Mouse (Mus musculus) liver, embryonic 15.5 days (tissue): Measurements from ENCODE around the gene Park7. TPM values are rescaled to one million over a fixed set of nuclear protein-coding genes. Genes with fewer than 3 reads are reported as not detected.
"Not testable (repeated sequence)": the region's sequence is repeated elsewhere in the genome, so short reads cannot be mapped to it uniquely, and the experiment has no call there.

Experiments used
- ATAC-seq: fragments of 200-750 bp; cut with Nextera tagmentation; 2 replicates; pipeline ENCODE4 v1.8.0; 2017; ENCODE audit warnings: moderate number of reproducible peaks, mild to moderate bottlenecking, moderate library complexity; ENCODE audit not compliant: insufficient read depth
- H3K27ac ChIP-seq: fragments of 300-500 bp; sonication (generic); replicated peaks from 2 replicates; pipeline ENCODE4 v1.5.1; 2015; ENCODE audit warnings: mild to moderate bottlenecking, inconsistent platforms
- H3K27me3 ChIP-seq: fragments of 300-500 bp; sonication (generic); 2 replicates; pipeline ENCODE4 v1.6.1; 2015; ENCODE audit warnings: mild to moderate bottlenecking, inconsistent platforms
- H3K36me3 ChIP-seq: fragments of 300-500 bp; sonication (generic); replicated peaks from 2 replicates; pipeline ENCODE4 v1.6.1; 2015; ENCODE audit warnings: moderate library complexity, mild to moderate bottlenecking, inconsistent platforms
- H3K4me1 ChIP-seq: fragments of 300-500 bp; sonication (generic); replicated peaks from 2 replicates; pipeline ENCODE4 v1.6.1; 2015; ENCODE audit warnings: inconsistent platforms
- H3K4me2 ChIP-seq: fragments of 300-500 bp; sonication (generic); 2 replicates; pipeline ENCODE4 v1.6.1; 2015; ENCODE audit warnings: moderate library complexity, mild to moderate bottlenecking, inconsistent platforms
- H3K4me3 ChIP-seq: fragments of 300-500 bp; sonication (generic); replicated peaks from 2 replicates; pipeline ENCODE4 v1.5.1; 2015; ENCODE audit warnings: mild to moderate bottlenecking, inconsistent platforms
- H3K9ac ChIP-seq: fragments of 300-500 bp; sonication (generic); 2 replicates; pipeline ENCODE4 v1.6.1; 2015; ENCODE audit warnings: moderate library complexity, mild to moderate bottlenecking, inconsistent platforms
- H3K9me3 ChIP-seq: fragments of 300-500 bp; sonication (generic); replicated peaks from 2 replicates; pipeline ENCODE4 v1.6.1; 2016; ENCODE audit warnings: inconsistent platforms
- WGBS: fragments of 180-500 bp; shearing (Covaris S2); methylation state at CpG from one replicate; pipeline ENCODE4 v1.1.7; 2015; ENCODE audit warnings: mixed read lengths; ENCODE audit not compliant: insufficient replicate concordance; 5-methylcytosine and 5-hydroxymethylcytosine counted together
- polyA plus RNA-seq: library from polyadenylated mRNA; unstranded; fragments of >200 nt; fragmentation: Nextera tagmentation; extraction: Ambion mirVana; gene quantifications from 2 replicates; pipeline ENCODE4 v1.2.1, GENCODE M21; 2015

The Park7 gene
- polyA plus RNA-seq, 1 experiment from 2014 or later, result 203 TPM

DNA sequence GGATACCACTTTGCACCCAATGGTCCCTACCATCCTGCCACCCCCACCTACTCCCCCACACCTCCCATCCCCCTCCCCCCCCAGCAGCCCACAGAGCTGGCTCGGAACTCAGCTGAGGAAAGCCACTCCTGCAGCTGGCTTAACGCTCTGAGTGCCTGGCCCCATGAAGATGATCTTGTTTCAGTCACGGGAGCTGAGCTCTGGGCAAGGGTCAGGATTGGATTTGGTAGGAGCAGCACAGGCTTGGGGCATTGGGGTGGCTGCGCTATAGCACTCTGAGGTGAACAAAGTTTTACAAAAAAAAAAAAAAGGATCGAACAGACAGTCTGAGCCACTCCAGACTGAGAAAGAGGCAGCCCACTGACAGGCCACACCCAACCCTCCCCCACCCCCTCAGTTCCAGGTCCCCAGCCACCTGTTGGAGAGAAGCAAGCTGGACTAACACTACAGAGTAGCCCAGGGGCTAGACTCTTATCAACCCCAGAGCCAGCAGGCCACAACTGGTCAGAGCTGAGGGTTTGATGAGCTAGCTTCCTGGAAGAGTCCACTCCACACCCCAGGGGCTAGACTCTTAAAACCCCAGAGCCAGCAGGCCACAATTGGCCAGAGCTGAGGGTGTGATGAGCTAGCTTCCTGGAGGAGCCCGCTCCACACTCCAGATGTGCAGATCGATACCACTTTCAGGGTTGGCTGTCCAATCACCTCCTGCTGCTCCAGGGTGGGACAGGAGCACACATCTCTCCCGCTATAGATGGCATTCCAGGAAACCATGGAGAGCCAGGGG, 19.3 kb downstream of the Park7 start:
- H3K27me3 ChIP-seq, result no peaks in the 10 kb centered on the region
- 0 out of 2 replicates have a peak, but pooled peaks have one; percentile 21 for ATAC-seq
- H3K9me3 ChIP-seq, result no peaks in the 10 kb centered on the region
- peaks cover 24% of the 10 kb centered on the region for H3K4me1 ChIP-seq
- H3K4me2 ChIP-seq, result no peak overlapping the region
- peaks cover 36% of the 10 kb centered on the region for H3K36me3 ChIP-seq
- no peak overlapping the region for H3K27ac ChIP-seq
- WGBS, result 45% methylated on average over 8 of the region's 8 CpGs
- H3K9ac ChIP-seq, result no peak overlapping the region
- no peak overlapping the region for H3K4me3 ChIP-seq

DNA sequence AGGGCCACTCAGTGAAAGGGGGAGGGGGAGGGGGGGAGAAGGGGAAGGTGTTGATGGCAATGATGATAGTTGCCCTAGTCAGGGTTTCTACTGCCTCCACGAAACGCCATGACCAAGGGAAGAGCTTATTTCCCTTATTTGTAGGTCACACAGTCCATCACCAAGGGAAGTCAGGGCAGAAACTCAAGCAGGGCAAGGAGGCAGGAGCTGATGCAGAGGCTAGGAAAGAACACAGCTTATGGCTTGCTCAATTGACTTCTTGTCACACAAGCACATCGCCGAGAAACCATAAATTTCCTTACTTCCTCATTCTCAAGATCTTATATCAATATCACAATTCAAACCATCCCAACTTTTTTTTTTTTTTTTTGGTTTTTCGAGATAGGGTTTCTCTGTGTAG, 22.9 kb downstream of the Park7 start:
- H3K27me3 ChIP-seq, result no peaks in the 10 kb centered on the region
- H3K4me1 ChIP-seq, result peaks cover 23% of the 10 kb centered on the region
- H3K9ac ChIP-seq, result no peak overlapping the region
- ATAC-seq, result no peak
- no peak overlapping the region for H3K4me2 ChIP-seq
- H3K4me3 ChIP-seq, result no peak overlapping the region
- peaks cover 5% of the 10 kb centered on the region; the same call in 1 of the 2 replicates for H3K36me3 ChIP-seq
- H3K9me3 ChIP-seq, result no peaks in the 10 kb centered on the region
- 17% methylated on average over 5 of the region's 5 CpGs for WGBS
- no peak overlapping the region for H3K27ac ChIP-seq

DNA sequence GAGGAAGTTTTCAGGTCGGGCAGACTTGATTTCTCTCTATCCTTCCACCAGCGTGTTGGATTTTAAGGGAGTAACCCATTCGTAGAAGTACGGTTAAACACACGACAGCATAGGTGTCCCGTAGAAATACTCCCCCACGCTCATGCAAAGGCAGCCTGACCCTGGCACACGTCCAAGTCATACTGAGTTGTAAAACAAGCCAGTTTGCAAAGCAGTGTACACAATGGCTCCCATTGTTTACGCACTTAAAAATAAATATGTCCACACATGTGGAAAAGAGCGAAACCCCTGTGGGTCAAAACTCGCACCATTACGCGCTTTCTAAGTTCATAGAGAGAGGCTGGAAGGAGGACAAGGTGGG, 24.3 kb downstream of the Park7 start:
- Histone ChIP-seq H3K4me3 (no peak overlapping the region), H3K4me1 (peaks cover 14% of the 10 kb centered on the region), H3K4me2 (peak overlapping the region; percentile 29; the same call in 1 of the 2 replicates), H3K27me3 (no peaks in the 10 kb centered on the region), H3K9ac (no peak overlapping the region), H3K9me3 (no peaks in the 10 kb centered on the region), H3K27ac (peak overlapping the region; percentile 64), H3K36me3 (no peaks in the 10 kb centered on the region)
- 72% methylated on average over 13 of the region's 13 CpGs for WGBS
- ATAC-seq, result no peak

DNA sequence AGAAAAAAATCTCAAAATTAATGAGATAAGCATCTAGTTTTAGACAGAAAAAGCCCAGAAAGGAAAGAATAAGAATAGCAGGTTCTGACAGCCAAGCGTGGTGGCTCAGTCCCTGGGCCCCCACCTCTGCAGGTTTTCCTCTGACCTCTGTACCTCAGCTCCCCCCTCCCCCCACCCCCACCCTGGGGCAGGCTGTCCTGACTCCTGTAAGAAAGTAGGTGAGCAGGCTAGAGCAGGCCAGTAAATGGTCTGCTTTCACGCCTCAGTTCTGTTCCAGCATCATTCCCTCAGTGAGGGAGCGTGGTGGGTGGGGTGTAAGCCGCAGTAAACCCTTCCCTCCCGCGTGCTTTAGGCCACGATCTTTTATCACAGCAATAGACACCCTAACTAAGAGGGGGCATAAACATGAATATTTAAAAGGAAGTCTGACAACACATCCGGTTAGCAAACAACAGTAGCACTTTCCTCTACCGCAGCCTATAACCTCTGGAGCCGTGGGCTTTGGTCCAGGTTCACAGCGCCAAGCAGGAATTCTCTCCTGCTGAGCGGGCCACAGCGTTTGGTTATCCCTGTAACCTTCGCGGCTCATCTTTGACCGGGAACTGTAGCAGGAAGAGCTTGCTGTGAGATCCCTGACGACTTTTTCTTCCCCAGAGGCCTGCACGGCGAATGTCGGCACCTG, 24.8 kb downstream of the Park7 start:
- 48% methylated on average over 20 of the region's 20 CpGs for WGBS
- no peak for ATAC-seq
- H3K4me1 ChIP-seq, result peaks cover 12% of the 10 kb centered on the region
- no peaks in the 10 kb centered on the region for H3K27me3 ChIP-seq
- no peaks in the 10 kb centered on the region for H3K9me3 ChIP-seq
- no peaks in the 10 kb centered on the region for H3K36me3 ChIP-seq
- H3K4me2 ChIP-seq, result peak overlapping the region; percentile 29; the same call in 1 of the 2 replicates
- no peak overlapping the region for H3K9ac ChIP-seq
- no peak overlapping the region for H3K4me3 ChIP-seq
- peak overlapping the region; percentile 64 for H3K27ac ChIP-seq

DNA sequence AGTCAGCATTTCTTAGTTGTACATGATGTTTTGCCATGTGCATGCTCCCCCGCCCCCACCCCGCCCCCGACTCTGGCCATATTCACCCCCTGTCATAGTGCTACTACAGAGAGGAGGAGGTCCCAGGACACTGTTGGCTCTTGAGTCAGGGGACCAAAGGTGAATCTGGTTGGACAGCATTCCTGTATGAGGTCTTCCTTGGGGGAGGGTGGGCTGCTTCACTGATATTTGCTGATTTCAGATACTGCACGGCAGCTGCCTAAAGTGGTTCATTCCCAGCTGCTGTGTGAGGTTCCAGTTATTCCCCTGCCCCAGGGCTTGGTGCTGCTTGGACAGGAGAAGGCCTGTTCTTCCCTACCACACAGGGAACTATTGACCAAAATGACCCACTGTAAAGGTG, 25.7 kb downstream of the Park7 start:
- no peak overlapping the region for H3K9ac ChIP-seq

DNA sequence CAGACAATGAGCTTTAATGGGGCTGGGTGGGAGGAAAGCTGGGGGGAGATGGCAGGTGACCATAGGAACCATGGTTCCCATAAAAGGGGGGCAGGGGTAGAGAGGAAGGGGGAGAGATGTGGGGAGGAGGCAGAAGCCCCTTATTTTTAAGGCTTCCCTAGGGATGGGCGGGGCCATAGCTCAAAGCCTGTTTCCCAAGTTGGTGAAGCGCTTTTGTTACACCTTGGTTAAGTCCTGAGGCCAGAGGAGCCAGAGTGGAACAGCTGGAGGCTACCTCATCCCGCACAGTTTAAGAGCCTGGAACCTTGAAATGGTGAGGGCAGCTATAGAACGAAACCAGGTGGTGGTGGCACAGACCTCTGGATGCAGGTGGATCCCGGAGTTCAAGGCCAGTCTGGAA, 26.3 kb downstream of the Park7 start:
- Histone ChIP-seq H3K36me3 (no peaks in the 10 kb centered on the region), H3K4me1 (peaks cover 11% of the 10 kb centered on the region), H3K27ac (no peak overlapping the region), H3K9me3 (no peaks in the 10 kb centered on the region), H3K4me3 (no peak overlapping the region), H3K4me2 (no peak overlapping the region), H3K27me3 (no peaks in the 10 kb centered on the region), H3K9ac (no peak overlapping the region)
- ATAC-seq, result no peak
- WGBS, result 66% methylated on average over 5 of the region's 5 CpGs

More for the DNA sequence above, 25.7 kb downstream of the Park7 start:
- Histone ChIP-seq H3K4me3 (no peak overlapping the region), H3K27me3 (no peaks in the 10 kb centered on the region), H3K27ac (peak overlapping the region; percentile 33; the same call in 1 of the 2 replicates), H3K4me2 (no peak overlapping the region), H3K9me3 (no peaks in the 10 kb centered on the region), H3K4me1 (peaks cover 11% of the 10 kb centered on the region), H3K36me3 (no peaks in the 10 kb centered on the region)
- no peak; the same call in 1 of the 2 replicates for ATAC-seq
- 69% methylated on average over 4 of the region's 4 CpGs for WGBS

DNA sequence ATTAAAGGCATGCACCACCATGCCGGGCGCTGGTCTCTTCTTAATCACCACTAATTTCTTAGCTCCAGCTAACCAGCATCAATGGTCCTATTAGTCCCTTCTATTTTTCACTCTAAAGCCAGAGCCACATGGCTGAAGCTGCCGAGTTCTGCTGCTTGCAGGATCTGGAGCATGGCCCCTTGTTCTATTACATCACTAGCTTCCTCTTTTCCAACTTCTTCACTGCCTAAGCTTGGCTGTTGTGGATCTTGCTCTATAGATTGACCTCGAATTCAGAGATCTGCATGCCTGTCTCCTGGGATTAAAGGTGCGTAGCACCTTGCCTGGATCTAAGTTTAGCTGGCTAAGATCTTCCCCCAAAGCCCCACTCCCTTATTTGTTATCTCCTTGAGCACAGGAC, 31.6 kb downstream of the Park7 start:
- Histone ChIP-seq H3K4me3 (no peak overlapping the region), H3K9ac (no peak overlapping the region), H3K9me3 (peaks cover 14% of the 10 kb centered on the region; the same call in 1 of the 2 replicates), H3K27ac (no peak overlapping the region), H3K36me3 (no peaks in the 10 kb centered on the region), H3K4me1 (no peaks in the 10 kb centered on the region; the same call in 1 of the 2 replicates), H3K4me2 (no peak overlapping the region), H3K27me3 (no peaks in the 10 kb centered on the region)
- ATAC-seq, result no peak
- 47% methylated on average over 5 of the region's 5 CpGs for WGBS

DNA sequence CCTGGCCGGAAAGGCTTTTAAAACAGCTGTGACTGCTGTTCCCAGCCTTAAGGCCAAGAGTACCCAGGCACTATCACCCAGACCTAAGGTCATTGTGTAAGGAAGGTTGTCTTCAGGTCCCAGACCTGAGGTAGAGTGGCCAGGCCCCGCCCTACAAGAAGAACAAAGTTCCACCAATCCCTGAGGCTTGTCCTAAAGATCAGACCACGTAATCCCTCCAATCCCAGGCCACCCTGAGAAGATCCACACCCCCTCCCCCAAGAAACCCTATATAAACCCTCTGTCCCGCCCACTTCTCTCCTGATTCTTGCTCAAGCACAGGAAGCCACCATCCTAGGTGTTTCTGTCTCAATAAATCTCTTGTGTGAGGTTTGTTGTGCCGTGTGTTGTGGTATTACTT, 33.9 kb downstream of the Park7 start:
- Histone ChIP-seq H3K9ac (no peak overlapping the region), H3K4me1 (no peaks in the 10 kb centered on the region), H3K9me3 (peaks cover 14% of the 10 kb centered on the region; the same call in 1 of the 2 replicates), H3K4me2 (no peak overlapping the region), H3K27ac (no peak overlapping the region), H3K27me3 (no peaks in the 10 kb centered on the region), H3K36me3 (no peaks in the 10 kb centered on the region), H3K4me3 (no peak overlapping the region)
- WGBS, result 67% methylated on average over 5 of the region's 5 CpGs
- ATAC-seq, result no peak

DNA sequence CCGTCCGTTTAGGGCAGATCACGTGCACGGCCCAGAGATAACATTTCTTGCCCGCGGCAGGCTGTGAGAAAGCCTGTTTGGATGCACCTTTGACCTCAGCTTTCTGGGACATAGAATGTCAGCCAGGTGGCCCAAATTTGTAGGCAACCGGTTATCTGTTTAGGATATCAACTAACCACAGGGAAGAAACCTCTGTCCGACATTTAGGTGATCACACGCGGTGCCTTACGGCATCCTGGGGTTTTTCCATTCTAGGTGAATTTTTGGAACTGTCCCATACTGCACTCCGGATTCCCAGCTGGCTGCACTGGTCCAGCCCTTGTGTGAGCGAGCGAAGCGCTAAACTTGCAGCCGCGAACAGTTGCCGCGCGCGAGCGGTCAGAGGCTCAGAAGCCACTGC, 34.6 kb downstream of the Park7 start:
- no peaks in the 10 kb centered on the region for H3K27me3 ChIP-seq
- H3K4me1 ChIP-seq, result peaks cover 5% of the 10 kb centered on the region; the same call in 1 of the 2 replicates
- peaks cover 14% of the 10 kb centered on the region; the same call in 1 of the 2 replicates for H3K9me3 ChIP-seq
- no peak overlapping the region for H3K4me3 ChIP-seq
- no peak for ATAC-seq
- no peak overlapping the region for H3K4me2 ChIP-seq
- no peak overlapping the region for H3K9ac ChIP-seq
- no peak overlapping the region for H3K27ac ChIP-seq
- H3K36me3 ChIP-seq, result no peaks in the 10 kb centered on the region
- 87% methylated on average over 22 of the region's 22 CpGs for WGBS

DNA sequence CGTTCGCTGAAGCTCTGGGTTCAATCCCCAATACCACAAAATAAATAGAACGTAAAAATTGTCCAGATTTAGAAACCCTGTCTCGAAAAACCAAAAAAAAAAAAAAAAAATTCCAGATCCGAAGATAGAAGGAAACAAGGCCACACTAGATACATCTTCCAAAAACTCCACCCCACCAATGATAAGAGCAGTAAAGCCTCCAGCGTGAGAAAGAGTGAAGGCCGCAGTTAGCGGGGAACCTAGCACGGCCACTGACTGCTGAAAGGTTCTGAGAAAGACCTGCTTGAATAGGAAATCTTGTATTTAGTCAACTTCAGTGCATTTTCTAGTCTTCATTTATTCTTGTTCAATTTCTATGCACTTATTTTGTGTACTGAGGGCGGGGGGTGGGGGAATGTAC, 38.8 kb downstream of the Park7 start:
- no peak for ATAC-seq
- WGBS, result 55% methylated on average over 10 of the region's 10 CpGs
- H3K36me3 ChIP-seq, result no peaks in the 10 kb centered on the region

DNA sequence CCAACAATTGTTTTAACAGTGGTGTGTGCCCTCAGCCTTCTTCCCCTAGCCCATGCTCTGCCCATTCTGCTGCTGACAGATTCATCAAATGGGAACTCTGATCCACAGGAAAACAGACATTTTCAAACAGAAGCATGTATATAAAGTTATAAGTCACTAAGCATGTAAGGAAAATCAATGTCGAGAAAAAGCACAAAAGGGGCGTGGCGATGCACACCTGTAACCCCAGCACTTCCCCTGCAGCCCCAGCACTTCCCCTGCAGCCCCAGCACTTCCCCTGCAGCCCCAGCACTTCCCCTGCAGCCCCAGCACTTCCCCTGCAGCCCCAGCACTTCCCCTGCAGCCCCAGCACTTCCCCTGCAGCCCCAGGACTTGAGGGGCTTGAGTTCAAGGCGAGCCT, 39.8 kb downstream of the Park7 start:
- H3K9me3 ChIP-seq, H3K27me3 ChIP-seq, H3K27ac ChIP-seq, ATAC-seq, H3K4me2 ChIP-seq, H3K36me3 ChIP-seq, H3K4me3 ChIP-seq, H3K9ac ChIP-seq: not testable (repeated sequence)
- 15% methylated on average over 4 of the region's 4 CpGs for WGBS
- peaks cover 27% of the 10 kb centered on the region for H3K4me1 ChIP-seq

More for the DNA sequence above, 38.8 kb downstream of the Park7 start:
- H3K4me1 ChIP-seq, result peaks cover 18% of the 10 kb centered on the region
- H3K27me3 ChIP-seq, result no peaks in the 10 kb centered on the region
- H3K9me3 ChIP-seq, result peaks cover 14% of the 10 kb centered on the region; the same call in 1 of the 2 replicates
- H3K9ac ChIP-seq, result no peak overlapping the region
- H3K4me3 ChIP-seq, result no peak overlapping the region
- H3K27ac ChIP-seq, result no peak overlapping the region
- H3K4me2 ChIP-seq, result no peak overlapping the region
